16 mouse cellular contexts compared by ENCODE assay signal in the genomic region with DNA sequence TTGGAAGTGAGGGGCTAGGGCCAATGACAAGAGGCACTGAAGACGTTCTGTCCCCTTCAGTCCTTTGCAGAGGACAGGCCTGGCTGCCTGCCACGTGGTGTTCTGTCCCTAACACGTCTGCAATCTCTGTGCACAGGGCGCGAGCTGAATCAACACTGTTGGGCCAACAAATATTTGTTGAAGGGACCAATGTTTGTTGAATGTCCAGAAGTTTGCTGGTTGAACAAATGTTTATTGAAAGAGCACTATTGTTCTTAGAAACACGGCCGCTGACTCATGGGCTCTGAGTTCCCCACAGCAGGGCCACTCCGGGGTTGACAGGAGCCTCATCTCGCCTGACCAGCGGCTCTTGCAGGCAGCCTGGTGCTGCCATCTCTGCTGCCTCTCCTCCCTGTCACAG.
DNase-seq lines count a peak whose midpoint lies in the region; ATAC-seq and TF ChIP-seq lines count a peak whose summit lies in the region.
"Had no signal": no experiment of that assay in that cellular context is flagged by ENCODE, and none has a peak within 500 bp of the region (broad histone marks: within the 10 kb centered on the region; RNA-seq: fewer than 3 reads in every experiment).

No protein-coding gene starts in this region.

- no peak overlapping the region for H3K4me2 ChIP-seq in forebrain, embryonic 12.5 days
- H3K4me2 ChIP-seq in forebrain, postnatal 0 days (ENCODE audit: low read depth), result no peak overlapping the region
- H3K4me2 ChIP-seq: heart, embryonic 11.5 days; hindbrain, embryonic 13.5 days had no signal

- H3K9ac ChIP-seq in forebrain, embryonic 12.5 days, result no peak overlapping the region
- H3K9ac ChIP-seq in forebrain, postnatal 0 days, result no peak overlapping the region
- H3K9ac ChIP-seq: hindbrain, embryonic 13.5 days had no signal

- no peak for ATAC-seq in forebrain, embryonic 12.5 days (ENCODE audit: low FRiP score)
- no peak for ATAC-seq in forebrain, postnatal 0 days
- ATAC-seq: Patski had no signal

- intact Hi-C loops in left cerebral cortex, postnatal 4 days (cut with DNase I), result no loop called here

- peaks cover 17% of the 10 kb centered on the region for H3K27me3 ChIP-seq in forebrain, embryonic 12.5 days
- no peaks in the 10 kb centered on the region for H3K27me3 ChIP-seq in forebrain, postnatal 0 days (ENCODE audit: insufficient read depth, low read length)
- H3K27me3 ChIP-seq: hindbrain, embryonic 13.5 days; Patski had no signal

- no peaks in the 10 kb centered on the region for H3K36me3 ChIP-seq in forebrain, embryonic 12.5 days (replicated peaks)
- no peaks in the 10 kb centered on the region for H3K36me3 ChIP-seq in forebrain, postnatal 0 days (ENCODE audit: insufficient read depth)
- H3K36me3 ChIP-seq: hindbrain, embryonic 13.5 days had no signal

- H3K4me1 ChIP-seq in forebrain, embryonic 12.5 days, result peaks cover 16% of the 10 kb centered on the region
- H3K4me1 ChIP-seq in forebrain, postnatal 0 days (ENCODE audit: insufficient read depth), result no peaks in the 10 kb centered on the region

- DNase-seq in heart, postnatal 4 days, result peak; percentile 18
- DNase-seq in heart, adult 8-10 months (ENCODE audit: low spot score), result no peak
- peak; percentile 77 for DNase-seq in urinary bladder, postnatal 14 days (ENCODE audit: low spot score)
- no peak for DNase-seq in urinary bladder, adult 2 months (ENCODE audit: low spot score)
- peak; percentile 45 for DNase-seq in lung, postnatal 25 days (ENCODE audit: low spot score)
- DNase-seq in left cerebral cortex, postnatal 4 days, result no peak
- no peak for DNase-seq in forebrain, postnatal 0 days
- DNase-seq: cerebellum, postnatal 14 days; thymus, postnatal 4 days had no signal

- no peak for TF ChIP-seq CTCF in forebrain, postnatal 0 days (IDR thresholded peaks at IDR 0.05; ENCODE audit: low read depth)

- H3K9me3 ChIP-seq in forebrain, embryonic 12.5 days, result no peaks in the 10 kb centered on the region
- no peaks in the 10 kb centered on the region for H3K9me3 ChIP-seq in forebrain, postnatal 0 days (ENCODE audit: low read length)
- H3K9me3 ChIP-seq: hindbrain, embryonic 13.5 days had no signal

- 63% methylated on average over 10 of the region's 10 CpGs for WGBS in forebrain, embryonic 12.5 days
- WGBS in forebrain, postnatal 0 days, result 46% methylated on average over 10 of the region's 10 CpGs

- H3K4me3 ChIP-seq in forebrain, embryonic 12.5 days (replicated peaks), result no peak overlapping the region
- no peak overlapping the region for H3K4me3 ChIP-seq in forebrain, postnatal 0 days (ENCODE audit: low read depth, low read length)
- H3K4me3 ChIP-seq: hindbrain, embryonic 13.5 days; left cerebral cortex, adult 2 months; myocyte had no signal

- H3K27ac ChIP-seq in forebrain, embryonic 12.5 days, result no peak overlapping the region
- H3K27ac ChIP-seq in forebrain, postnatal 0 days (ENCODE audit: low read depth, low read length), result no peak overlapping the region
- H3K27ac ChIP-seq: hindbrain, embryonic 13.5 days; left cerebral cortex, adult 2 months; macrophage had no signal

Comparison
In these comparisons a context has a peak if more than half of its experiments do, and no peak if none do; other contexts are left out.
1. DNase-seq: peak in heart, postnatal 4 days (single experiment), urinary bladder, postnatal 14 days (single experiment) and lung, postnatal 25 days (single experiment); none in heart, adult 8-10 months (single experiment), urinary bladder, adult 2 months (single experiment), left cerebral cortex, postnatal 4 days (single experiment) and forebrain, postnatal 0 days (single experiment).